Mouse (Mus musculus) MEL (cell line): ENCODE measurements around the gene Adap1.

Experiments used
- CHD1 ChIP-seq: IDR thresholded peaks from 2 replicates; pipeline ENCODE4 v1.6.1; 2012; ENCODE audit warnings: low read depth, mild to moderate bottlenecking, inconsistent platforms, low read length, improper control_type of control experiment
- CTCF ChIP-seq, 3 experiments: IDR thresholded peaks in 2 of 3; conservative IDR thresholded peaks in 1 of 3; 2 replicates each; pipeline ENCODE4 v1.5.1; 2011 to 2012; ENCODE audit warnings: low read length in 3 of 3, low read depth in 2 of 3, mild to moderate bottlenecking in 2 of 3, improper control_type of control experiment in 1 of 3, inconsistent platforms in 1 of 3, mixed read lengths in 1 of 3, moderate library complexity in 1 of 3; ENCODE audit not compliant: control insufficient read depth in 1 of 3, insufficient read depth in 1 of 3, poor library complexity in 1 of 3, severe bottlenecking in 1 of 3
- EP300 ChIP-seq, 2 experiments: IDR thresholded peaks; 2 replicates each; pipeline ENCODE4 v1.6.1; 2011; ENCODE audit warnings: improper control_type of control experiment in 2 of 2, low read length in 2 of 2, low read depth in 1 of 2, mild to moderate bottlenecking in 1 of 2
- MAX ChIP-seq: IDR thresholded peaks from 2 replicates; pipeline ENCODE4 v1.6.1; 2011; ENCODE audit warnings: low read length, improper control_type of control experiment
- MYC ChIP-seq: IDR thresholded peaks from 2 replicates; pipeline ENCODE4 v1.6.1; 2011; ENCODE audit warnings: low read depth, mild to moderate bottlenecking, low read length, improper control_type of control experiment, moderate library complexity
- POLR2A ChIP-seq, 2 experiments: IDR thresholded peaks; 2 replicates each; pipeline ENCODE4 v1.6.1; 2011 to 2012; ENCODE audit warnings: low read length in 2 of 2, mild to moderate bottlenecking in 2 of 2, control low read depth in 1 of 2, improper control_type of control experiment in 1 of 2, low read depth in 1 of 2, moderate library complexity in 1 of 2; ENCODE audit not compliant: control insufficient read depth in 1 of 2, insufficient read depth in 1 of 2, poor library complexity in 1 of 2
- POLR2AphosphoS5 ChIP-seq: IDR thresholded peaks from 2 replicates; pipeline ENCODE4 v1.6.1; 2012; ENCODE audit warnings: low read depth, borderline replicate concordance, mild to moderate bottlenecking, inconsistent platforms, low read length, moderate library complexity, mixed read lengths
- RAD21 ChIP-seq: IDR thresholded peaks from 2 replicates; pipeline ENCODE4 v1.6.1; 2011; ENCODE audit warnings: mild to moderate bottlenecking, low read depth, low read length, improper control_type of control experiment
- RCOR1 ChIP-seq: IDR thresholded peaks from 2 replicates; pipeline ENCODE4 v1.6.1; 2012; ENCODE audit warnings: low read depth, mild to moderate bottlenecking, inconsistent platforms, low read length, improper control_type of control experiment
- ZKSCAN1 ChIP-seq: IDR thresholded peaks from 2 replicates; pipeline ENCODE4 v1.6.1; 2012; ENCODE audit warnings: low read depth, mild to moderate bottlenecking, inconsistent platforms, low read length, improper control_type of control experiment, moderate library complexity

- peak; percentile 85 to 92 (median 87) for TF ChIP-seq CTCF (IDR thresholded peaks at IDR 0.05 in 2 of 3, conservative IDR thresholded peaks at IDR 0.05 in 1 of 3; ENCODE audit: control insufficient read depth in 1 of 3, insufficient read depth in 1 of 3, low read depth in 2 of 3, low read length in 3 of 3, poor library complexity in 1 of 3, severe bottlenecking in 1 of 3)
- no peak; a peak in 1 of 4 replicates for TF ChIP-seq POLR2A (IDR thresholded peaks at IDR 0.05; ENCODE audit: control insufficient read depth in 1 of 2, insufficient read depth in 1 of 2, low read depth in 1 of 2, low read length in 2 of 2, poor library complexity in 1 of 2)
- no peak for TF ChIP-seq RCOR1
- no peak for TF ChIP-seq EP300 (IDR thresholded peaks at IDR 0.05; ENCODE audit: low read depth in 1 of 2, low read length in 2 of 2)
- TF ChIP-seq MYC = peak; percentile 78
- peak; percentile 36 for TF ChIP-seq RAD21
- no peak for TF ChIP-seq CHD1
- TF ChIP-seq ZKSCAN1 = no peak
- peak; percentile 65 for TF ChIP-seq MAX
- TF ChIP-seq POLR2AphosphoS5 = no peak
Measured at GRCm38 (mm10) chr5:139344021-139344686, 18.7 kb upstream of the Adap1 start.
